In the genomic region with DNA sequence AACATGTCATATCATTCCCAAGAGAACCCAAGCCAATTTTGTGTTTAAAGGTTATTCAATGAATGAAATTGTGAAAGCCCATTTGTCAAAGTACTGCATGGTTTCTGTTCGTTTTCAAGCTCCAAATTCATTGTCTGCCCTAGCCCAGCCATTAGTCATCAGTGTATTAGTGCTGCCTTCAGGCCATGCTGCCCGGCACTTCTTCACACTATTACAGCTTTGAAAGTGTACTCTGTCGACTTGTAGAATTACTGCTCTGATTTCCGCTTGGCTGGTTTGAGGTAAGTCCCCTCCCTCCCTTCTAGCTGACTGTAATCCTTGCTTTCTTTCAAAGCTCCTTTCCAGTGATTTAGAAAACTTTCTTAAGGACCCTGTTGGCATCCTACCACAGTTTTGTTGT, we compare ENCODE assay signal across 13 mouse cellular contexts. TPM values are rescaled to one million over a fixed set of nuclear protein-coding genes. Genes with fewer than 3 reads are reported as not detected.
DNase-seq lines count a peak whose midpoint lies in the region; ATAC-seq and TF ChIP-seq lines count a peak whose summit lies in the region.
"Had no signal": no experiment of that assay in that cellular context is flagged by ENCODE, and none has a peak within 500 bp of the region (broad histone marks: within the 10 kb centered on the region; RNA-seq: fewer than 3 reads in every experiment).

No protein-coding gene starts in this region.

- no peak overlapping the region for H3K4me3 ChIP-seq in embryonic fibroblast, embryonic 13.5 days (ENCODE audit: insufficient read depth, low read length)
- peak overlapping the region; percentile 0; the same call in 1 of the 2 replicates for H3K4me3 ChIP-seq in limb, embryonic 15.5 days
- H3K4me3 ChIP-seq: heart, embryonic 12.5 days; left cerebral cortex, adult 2 months had no signal

- H3K27me3 ChIP-seq in limb, embryonic 15.5 days = no peaks in the 10 kb centered on the region

- no peak overlapping the region for H3K9ac ChIP-seq in limb, embryonic 15.5 days
- H3K9ac ChIP-seq: heart, embryonic 12.5 days had no signal

- H3K4me2 ChIP-seq in limb, embryonic 15.5 days = peak overlapping the region; percentile 34
- H3K4me2 ChIP-seq: heart, embryonic 12.5 days had no signal

- H3K36me3 ChIP-seq in limb, embryonic 15.5 days = no peaks in the 10 kb centered on the region
- H3K36me3 ChIP-seq: heart, embryonic 12.5 days had no signal

- no peaks in the 10 kb centered on the region for H3K9me3 ChIP-seq in limb, embryonic 15.5 days
- H3K9me3 ChIP-seq: heart, embryonic 12.5 days had no signal

- WGBS in limb, embryonic 15.5 days = 19% methylated on average over 4 of the region's 4 CpGs

- no peak for ATAC-seq in limb, embryonic 15.5 days (ENCODE audit: insufficient number of reproducible peaks, low FRiP score, low TSS enrichment, low read depth)
- ATAC-seq in activated CD4-positive, CD25-positive, alpha-beta regulatory T cell, adult 4 months = no peak

- peak; percentile 14 for DNase-seq in adrenal gland, postnatal 14 days
- no peak for DNase-seq in adrenal gland, adult 8-10 months
- peak; percentile 26 for DNase-seq in 3134 (ENCODE audit: extremely low read depth, insufficient read length, low spot score)
- no peak for DNase-seq in left cerebral cortex, postnatal 14 days (ENCODE audit: low spot score in 2 of 2)
- DNase-seq in right cerebral cortex, postnatal 4 days = no peak
- DNase-seq: B cell, adult 2 months; cerebellum, adult 11-12 months; kidney, adult 2 months had no signal

- TF ChIP-seq CTCF in embryonic fibroblast, embryonic 13.5 days (IDR thresholded peaks at IDR 0.05; ENCODE audit: borderline replicate concordance, insufficient read depth, low read length) = no peak

- intact Hi-C loops in left cerebral cortex, postnatal 14 days (cut with DNase I) = no loop called here

- H3K27ac ChIP-seq in embryonic fibroblast, embryonic 13.5 days (ENCODE audit: insufficient read depth, low read length) = peak overlapping the region; percentile 12; the same call in 1 of the 2 replicates
- 0 out of 2 replicates have a peak overlapping the region, but pooled peaks have one; percentile 33 for H3K27ac ChIP-seq in limb, embryonic 15.5 days
- H3K27ac ChIP-seq: left cerebral cortex, adult 2 months had no signal

- no peak for TF ChIP-seq POLR2A in embryonic fibroblast, embryonic 13.5 days (IDR thresholded peaks at IDR 0.05; ENCODE audit: low read depth, low read length)

- H3K4me1 ChIP-seq in embryonic fibroblast, embryonic 13.5 days (ENCODE audit: control insufficient read depth, insufficient read depth, low read length) = peaks cover 3% of the 10 kb centered on the region; the same call in 1 of the 2 replicates
- H3K4me1 ChIP-seq in limb, embryonic 15.5 days = peaks cover 39% of the 10 kb centered on the region

RNA-seq across cellular contexts. Expression of gene Gli3, which starts 5.4 kb away (rescaled TPM):
- 9.5 and 9.6 TPM in 2 replicates for total RNA-seq in adrenal gland, postnatal 14 days (2021)
- 1 to 10 TPM; 4.4 to 7.1 (median 5.9) TPM for total RNA-seq in adrenal gland, adult 8-10 months (2022)
- 41.8 and 64.3 TPM in 2 replicates for polyA plus RNA-seq in embryonic fibroblast, embryonic 13.5 days (2011; ENCODE audit: insufficient read length, low read depth, missing spikeins)
- 25.4 and 30.1 TPM in 2 replicates for polyA plus RNA-seq in limb, embryonic 15.5 days (2015; fragmentation: Nextera tagmentation; extraction: Ambion mirVana)
- total RNA-seq in left cerebral cortex, postnatal 14 days (2021) = 10 to 100 TPM; 10.4 to 11.1 TPM
- not detected for polyA plus RNA-seq in activated CD4-positive, CD25-positive, alpha-beta regulatory T cell, adult 4 months (2017; shearing (Covaris generic))

Comparison
In these comparisons a context has a peak if more than half of its experiments do, and no peak if none do; other contexts are left out.
1. DNase-seq: peak in adrenal gland, postnatal 14 days (single experiment) and 3134 (single experiment); none in adrenal gland, adult 8-10 months (single experiment), left cerebral cortex, postnatal 14 days (0 of 2) and right cerebral cortex, postnatal 4 days (single experiment).